Mouse (Mus musculus): ENCODE results near the gene Gba.

GRCm38 (mm10) chr3:89187197-89187596, 15.5 kb upstream of the Gba start:
- no peak for TF ChIP-seq ZC3H11A (IDR thresholded peaks at IDR 0.05; ENCODE audit: low read depth, low read length)
- no peak for TF ChIP-seq MAFK (IDR thresholded peaks at IDR 0.05; ENCODE audit: insufficient replicate concordance, low read length)
- no peak for TF ChIP-seq SMC3 (IDR thresholded peaks at IDR 0.05; ENCODE audit: low read depth, low read length)
- no peak for TF ChIP-seq JUND (conservative IDR thresholded peaks at IDR 0.05; ENCODE audit: low read depth, low read length)
- no peak for TF ChIP-seq POLR2A (IDR thresholded peaks at IDR 0.05; ENCODE audit: low read depth, low read length)
- no peak for TF ChIP-seq E2F4 (IDR thresholded peaks at IDR 0.05; ENCODE audit: insufficient replicate concordance, low read depth, low read length)
- TF ChIP-seq CTCF (conservative IDR thresholded peaks at IDR 0.05 in 1 of 2, IDR thresholded peaks at IDR 0.05 in 1 of 2; ENCODE audit: low read depth in 2 of 2, low read length in 2 of 2) = no peak
- no peak for TF ChIP-seq POLR2AphosphoS2 (IDR thresholded peaks at IDR 0.05; ENCODE audit: low read depth, low read length)

Measured in CH12.LX (cell line).